Mouse (Mus musculus) thymus, postnatal 0 days (tissue): ENCODE measurements at regions not wholly inside any gene's neighbourhood (a gene's known extent, or its start where the extent isn't known, plus 50 kb on each side); places are given as distances from the start of the nearest gene placed in this dataset.

ENCODE experiments used
- DNase-seq: peaks from one replicate; pipeline ENCODE4 v3.0.0-alpha.2; 2015; ENCODE audit warnings: low spot score

- no peak for DNase-seq
Measured at GRCm38 (mm10) chr5:106200631-106201030, 257.3 kb downstream of the Barhl2 start.

DNA sequence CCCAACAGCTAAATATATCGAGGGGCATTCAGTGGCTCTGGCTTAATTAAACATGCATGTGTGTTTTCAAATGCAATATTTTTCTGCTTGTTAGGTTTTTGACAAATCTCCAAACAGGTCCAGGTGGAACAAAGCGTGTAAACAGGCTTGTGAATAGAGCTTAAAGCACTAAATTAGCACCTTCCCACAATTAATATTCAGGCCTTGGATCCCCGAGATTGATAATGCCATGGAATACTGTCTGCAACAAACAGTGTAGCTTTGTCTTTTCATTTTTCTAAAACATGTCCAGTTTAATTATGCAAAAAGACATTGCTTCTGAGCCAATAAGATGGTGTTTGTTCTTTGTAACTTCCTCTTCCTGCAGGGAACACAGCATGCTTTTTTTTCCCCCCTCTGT is 258.9 kb downstream of the Barhl2 start:
- DNase-seq, result no peak

DNA sequence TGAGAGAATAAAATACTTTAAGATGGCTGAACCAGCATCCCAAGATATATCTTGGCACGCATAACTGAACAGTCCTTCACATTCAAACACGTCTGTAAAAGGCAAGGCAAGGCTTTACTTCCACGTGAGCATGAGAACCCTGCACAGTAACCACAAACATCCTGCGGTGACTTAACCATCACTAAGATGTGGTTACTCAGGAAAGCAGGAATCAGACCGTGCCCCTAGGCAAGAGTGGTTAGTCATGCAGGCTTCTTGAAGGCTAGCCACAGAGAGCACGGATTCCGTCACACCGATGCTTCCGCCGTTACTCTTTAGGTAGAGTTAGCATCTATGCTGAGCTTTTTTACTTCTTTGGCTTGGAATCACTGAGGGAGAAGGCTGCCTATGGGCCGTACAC is 266.8 kb downstream of the Barhl2 start:
- DNase-seq, result no peak

DNA sequence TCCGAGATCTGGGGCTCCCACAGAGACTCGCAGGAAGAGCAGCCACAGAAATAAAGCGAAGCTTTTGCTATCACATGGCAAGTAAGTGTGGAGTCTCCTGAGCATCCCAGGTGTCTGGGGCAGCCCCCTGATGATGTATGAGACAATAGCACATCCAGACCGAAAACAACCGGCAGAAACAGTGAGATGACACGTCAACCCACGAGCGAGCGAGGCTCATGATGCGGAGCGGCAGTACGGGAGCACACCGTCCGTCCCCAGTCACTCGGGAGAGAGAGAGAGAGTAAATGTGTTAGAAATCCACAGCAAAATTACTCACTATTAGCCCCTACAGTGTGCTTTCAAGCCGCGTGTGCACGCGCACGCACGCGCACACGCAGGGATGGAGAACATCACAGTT is 276.2 kb downstream of the Barhl2 start:
- DNase-seq, result no peak

GRCm38 (mm10) chr5:106172162-106172561 is 285.8 kb downstream of the Barhl2 start:
- DNase-seq, result no peak

DNA sequence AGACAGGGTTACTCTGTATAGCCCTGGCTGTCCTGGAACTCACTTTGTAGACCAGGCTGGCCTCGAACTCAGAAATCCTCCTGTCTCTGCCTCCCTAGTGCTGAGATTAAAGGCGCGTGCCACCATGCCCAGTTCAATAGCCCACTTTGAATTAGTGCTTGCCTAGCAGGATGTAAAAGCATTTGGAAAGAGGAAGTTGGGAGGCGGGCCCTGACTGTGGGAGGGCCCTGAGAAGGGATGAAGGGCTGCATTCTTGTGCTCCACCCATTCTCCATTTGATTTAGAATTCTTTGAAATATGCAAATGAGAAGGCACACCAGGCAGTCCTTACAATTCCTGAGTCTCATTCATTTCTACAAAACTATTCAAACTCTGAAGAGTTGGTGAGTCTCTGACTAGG is 287.6 kb downstream of the Barhl2 start:
- DNase-seq, result no peak

GRCm38 (mm10) chr5:106167556-106167955 is 290.4 kb downstream of the Barhl2 start:
- no peak for DNase-seq

- DNase-seq, result no peak
Measured at GRCm38 (mm10) chr5:106166266-106166665, 289.9 kb downstream of the Zfp326 start.

DNA sequence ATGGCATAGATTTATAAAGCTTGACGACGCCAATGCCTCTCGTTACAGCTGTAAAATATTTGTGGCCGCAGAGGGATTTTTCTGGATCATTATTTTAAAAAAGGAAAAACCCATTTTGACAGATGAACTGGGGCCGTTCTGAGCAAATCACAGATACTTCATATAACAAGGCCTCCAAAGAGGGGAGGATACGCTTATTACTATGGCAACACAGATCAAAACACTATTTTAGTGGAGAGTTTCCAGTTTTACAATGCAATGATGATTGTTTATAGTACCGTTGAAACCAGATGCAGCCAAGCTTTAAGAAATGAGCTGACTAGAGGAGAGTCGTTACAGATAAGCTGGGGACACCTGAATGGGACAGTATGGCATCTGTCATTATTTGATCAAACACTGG is 287.8 kb downstream of the Zfp326 start:
- no peak for DNase-seq

GRCm38 (mm10) chr5:106162981-106163653 is 286.8 kb downstream of the Zfp326 start:
- no peak for DNase-seq

DNA sequence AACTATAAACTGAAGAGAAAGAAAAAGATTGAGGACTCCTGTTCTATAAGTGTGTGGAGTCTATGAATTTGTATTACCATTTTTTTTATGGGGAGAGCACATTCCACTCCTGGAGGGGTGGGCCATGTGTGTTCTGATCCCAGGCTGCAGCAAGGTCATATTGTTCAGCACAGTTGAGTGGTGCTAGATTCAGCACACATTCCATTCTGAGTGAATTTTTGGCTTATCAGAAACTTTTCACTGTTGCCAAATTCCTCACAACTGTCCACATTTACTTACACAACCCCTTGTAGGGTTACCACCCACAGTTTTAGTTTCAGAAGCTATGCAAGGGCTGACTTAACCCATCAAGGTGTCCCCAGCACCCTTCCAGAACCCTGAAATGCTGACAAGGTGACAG is 262.7 kb downstream of the Zfp326 start:
- no peak for DNase-seq

- no peak for DNase-seq
Measured at GRCm38 (mm10) chr5:106122928-106123327, 246.6 kb downstream of the Zfp326 start.

GRCm38 (mm10) chr5:106119584-106119983 is 243.2 kb downstream of the Zfp326 start:
- DNase-seq, result no peak

- DNase-seq, result no peak
Measured at GRCm38 (mm10) chr5:106113186-106113585, 236.8 kb downstream of the Zfp326 start.

GRCm38 (mm10) chr5:106108474-106108971 is 232.2 kb downstream of the Zfp326 start:
- no peak for DNase-seq

GRCm38 (mm10) chr5:106102255-106102654 is 225.9 kb downstream of the Zfp326 start:
- DNase-seq, result no peak

GRCm38 (mm10) chr5:106098887-106099286 is 222.5 kb downstream of the Zfp326 start:
- no peak for DNase-seq

- no peak for DNase-seq
Measured at GRCm38 (mm10) chr5:106089332-106089731, 213.0 kb downstream of the Zfp326 start.

DNA sequence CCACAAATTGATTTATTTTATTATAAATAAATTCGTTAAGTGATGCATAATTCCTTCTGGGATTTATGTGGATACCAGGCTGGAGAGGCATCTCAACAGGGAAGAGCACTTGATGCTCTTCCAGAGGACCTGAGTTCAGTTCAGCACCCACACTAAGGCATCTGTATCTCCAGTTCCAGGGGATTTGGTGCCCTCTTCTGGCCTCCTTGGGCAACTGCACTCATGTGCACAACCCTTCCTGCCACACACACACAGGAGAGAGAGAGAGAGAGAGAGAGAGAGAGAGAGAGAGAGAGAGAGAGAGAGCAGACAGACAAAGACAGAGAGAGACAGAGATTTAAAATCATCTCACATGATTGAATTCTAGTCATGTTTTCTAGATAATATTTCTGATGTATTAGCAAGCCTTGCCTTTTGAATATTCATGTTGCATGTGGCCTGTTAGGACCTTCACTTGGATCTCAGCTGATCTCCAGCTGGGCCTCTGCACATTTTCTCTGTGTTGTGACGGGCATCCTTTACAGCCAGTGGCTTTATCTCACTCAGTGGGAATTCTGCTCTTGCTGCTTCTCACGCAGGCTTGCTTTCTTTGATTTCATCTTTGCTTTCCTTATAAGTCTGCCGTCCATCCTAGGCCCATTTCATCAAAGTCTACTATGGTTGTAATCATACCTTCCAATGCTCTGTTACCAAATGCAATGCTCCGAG is 212.3 kb downstream of the Zfp326 start:
- DNase-seq, result no peak

DNA sequence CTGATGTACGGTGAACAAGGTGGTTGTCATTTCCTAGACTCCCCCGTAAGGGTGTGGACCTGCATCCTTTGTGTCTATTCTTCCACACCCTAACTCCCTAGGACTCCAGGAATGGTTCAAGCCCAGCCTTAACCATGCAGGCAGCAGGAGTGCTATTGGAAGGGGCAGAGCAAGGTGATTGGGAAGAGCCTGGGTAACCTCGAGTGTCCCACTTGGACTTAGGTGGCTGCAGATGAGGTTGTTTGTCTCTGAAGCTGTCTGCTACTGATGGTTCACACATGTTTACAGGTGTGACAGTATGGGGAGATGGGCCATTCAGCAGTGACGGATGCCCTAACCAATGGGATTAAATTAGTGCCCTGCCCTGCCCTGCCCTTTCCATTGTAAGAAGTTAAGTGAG is 207.4 kb downstream of the Zfp326 start:
- DNase-seq, result no peak

DNA sequence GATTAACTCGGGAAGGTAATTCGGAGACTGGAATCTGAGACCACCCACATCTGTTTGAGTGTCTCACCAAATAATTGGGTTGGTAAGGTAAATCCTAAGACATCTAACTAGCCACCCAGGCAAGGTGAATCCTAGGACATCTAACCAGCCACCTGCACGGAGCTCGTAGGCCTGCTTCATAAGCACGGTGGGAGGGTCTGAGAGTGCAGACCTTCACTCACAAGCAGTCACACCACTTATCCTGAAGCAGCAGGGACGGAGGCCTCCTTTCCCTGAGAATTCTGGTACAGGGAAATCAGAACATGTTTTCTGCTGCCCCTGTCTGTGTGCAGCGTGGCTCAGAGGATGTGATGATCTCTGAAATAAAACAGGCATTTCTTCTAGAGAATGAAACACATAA is 206.5 kb downstream of the Zfp326 start:
- DNase-seq, result no peak

GRCm38 (mm10) chr5:106067124-106067551 is 190.8 kb downstream of the Zfp326 start:
- no peak for DNase-seq

- DNase-seq, result no peak
Measured at GRCm38 (mm10) chr5:106066706-106067105, 190.3 kb downstream of the Zfp326 start.
